Mouse (Mus musculus) cortical plate, adult 2 months (tissue): ENCODE results near the gene Ccdc149.

Experiments used
- CTCF ChIP-seq: fragments of 200-500 bp; IDR thresholded peaks from 2 replicates; pipeline ENCODE4 v1.5.1; 2011; ENCODE audit warnings: mild to moderate bottlenecking, control low read depth, low read length; ENCODE audit not compliant: insufficient read depth; ENCODE audit errors: extremely low read depth
- POLR2A ChIP-seq: fragments of 200-500 bp; IDR thresholded peaks from 2 replicates; pipeline ENCODE4 v1.6.1; 2011; ENCODE audit warnings: mild to moderate bottlenecking, low read length, control low read depth; ENCODE audit not compliant: insufficient read depth; ENCODE audit errors: extremely low read depth

- no peak for TF ChIP-seq POLR2A
- TF ChIP-seq CTCF, result no peak
Measured at GRCm38 (mm10) chr5:52431276-52431844, 40.0 kb downstream of the Ccdc149 start.
